Mouse (Mus musculus) urinary bladder, adult 2 months (tissue): ENCODE measurements around the gene Acp2. TPM values are rescaled to one million over a fixed set of nuclear protein-coding genes. Genes with fewer than 3 reads are reported as not detected.
"Not testable (repeated sequence)": the region's sequence is repeated elsewhere in the genome, so short reads cannot be mapped to it uniquely, and the experiment has no call there.

ENCODE experiments used
- DNase-seq: peaks from one replicate; pipeline ENCODE4 v3.0.0; 2022; ENCODE audit warnings: low spot score
- polyA plus RNA-seq: library from polyadenylated mRNA; depleted of rRNA; stranded (reverse); fragments of >200 nt; gene quantifications from 2 replicates; pipeline ENCODE4 v1.2.3, GENCODE M21; 2012

The Acp2 gene
- polyA plus RNA-seq, 1 experiment = 18.8 TPM

GRCm38 (mm10) chr2:91194624-91195332, 7.9 kb upstream of the Acp2 start:
- DNase-seq = peak; percentile 62

GRCm38 (mm10) chr2:91196577-91197001, 6.1 kb upstream of the Acp2 start:
- DNase-seq = no peak

- DNase-seq = no peak
Observed at GRCm38 (mm10) chr2:91198888-91199287, 3.8 kb upstream of the Acp2 start.

DNA sequence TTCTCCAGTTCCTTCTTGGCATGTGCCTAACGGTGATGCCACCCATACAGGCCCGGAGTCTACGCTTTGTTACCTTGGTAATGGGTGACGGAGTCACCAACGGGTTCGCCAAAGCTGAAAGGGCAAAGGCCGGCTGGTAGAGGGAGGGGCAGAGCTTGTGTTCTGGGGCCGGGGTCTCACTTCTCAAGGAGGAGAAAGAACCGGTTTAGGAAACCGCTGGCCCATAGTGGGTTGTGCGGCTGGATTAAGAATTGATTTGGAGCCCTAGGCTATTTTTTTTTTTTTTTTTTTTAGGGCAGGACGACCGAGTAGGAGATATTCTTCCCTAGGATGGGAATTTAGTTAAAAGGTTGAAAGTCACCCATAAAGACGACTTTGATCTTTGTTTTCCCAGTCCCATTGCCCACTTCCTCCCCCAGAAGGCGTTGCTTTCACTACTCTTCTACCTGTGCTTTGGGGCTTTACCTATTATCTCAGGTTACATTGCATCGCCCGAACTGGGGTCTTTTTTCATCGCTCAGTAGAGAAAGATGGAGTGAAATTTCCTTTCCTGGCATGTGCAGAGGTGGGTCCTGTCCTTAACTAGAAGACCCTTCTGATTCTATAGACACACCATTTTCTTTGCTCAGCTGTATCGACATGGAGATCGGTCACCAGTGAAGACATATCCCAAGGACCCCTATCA, 429 bp downstream of the Acp2 start:
- DNase-seq = no peak

- DNase-seq = no peak
Observed at GRCm38 (mm10) chr2:91206254-91206775, 3.6 kb downstream of the Acp2 start.

DNA sequence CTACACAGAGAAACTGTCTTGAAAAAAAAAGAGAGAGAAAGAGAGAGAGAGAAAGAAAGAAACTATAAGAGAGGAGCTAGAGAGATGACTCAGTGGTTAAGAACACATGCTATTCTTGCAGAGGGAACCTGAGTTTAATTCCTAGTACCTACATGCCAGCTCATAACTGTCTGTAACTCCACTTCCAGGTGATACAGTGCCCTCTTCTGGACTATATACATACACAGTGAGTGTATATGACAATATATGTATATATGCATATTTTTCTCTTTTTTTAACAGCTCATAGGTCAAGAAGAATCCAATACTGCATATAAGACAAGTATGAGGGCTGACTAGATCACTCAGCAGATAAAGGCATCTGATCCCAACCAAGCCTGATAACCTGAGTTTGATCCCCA, 10.6 kb downstream of the Acp2 start:
- DNase-seq = no peak

DNA sequence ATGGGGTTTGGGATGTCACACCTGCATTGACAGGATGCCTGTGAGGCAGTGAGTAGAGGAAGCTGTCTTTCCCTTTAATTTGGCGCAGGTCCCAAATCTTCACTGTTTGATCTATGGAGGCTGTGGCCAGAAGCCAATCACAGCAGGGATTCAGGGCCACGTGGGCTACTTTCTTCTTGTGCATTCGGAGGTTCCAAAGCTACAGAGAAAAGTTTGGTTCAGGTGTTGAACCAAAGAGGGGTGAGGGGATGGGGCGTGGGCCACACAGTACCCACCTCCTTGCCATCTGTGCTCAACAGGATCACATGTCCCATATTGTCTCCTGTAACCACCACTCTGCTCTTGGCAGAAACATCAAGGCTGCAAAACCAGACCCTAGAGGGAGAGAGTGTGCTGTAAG, 14.3 kb downstream of the Acp2 start:
- no peak for DNase-seq

DNA sequence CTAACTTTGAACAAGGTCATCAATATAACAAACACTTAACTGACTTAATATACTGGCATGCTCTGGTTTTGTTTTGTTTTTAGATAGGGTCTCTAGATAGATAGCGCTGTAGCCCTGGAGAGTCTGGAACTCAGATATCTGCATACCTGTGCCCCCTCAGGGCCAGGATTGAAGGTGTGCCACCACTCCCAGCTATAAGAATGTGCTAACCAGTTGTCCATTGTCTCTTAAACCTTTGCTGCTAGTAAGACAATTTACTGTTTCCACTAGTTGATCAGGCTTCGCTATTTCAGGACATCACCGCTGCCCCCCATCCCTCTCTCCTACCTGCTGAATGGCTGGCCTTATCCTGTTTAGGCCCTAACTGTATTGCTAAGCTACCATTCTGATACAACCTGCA, 17.8 kb downstream of the Acp2 start:
- no peak for DNase-seq

DNA sequence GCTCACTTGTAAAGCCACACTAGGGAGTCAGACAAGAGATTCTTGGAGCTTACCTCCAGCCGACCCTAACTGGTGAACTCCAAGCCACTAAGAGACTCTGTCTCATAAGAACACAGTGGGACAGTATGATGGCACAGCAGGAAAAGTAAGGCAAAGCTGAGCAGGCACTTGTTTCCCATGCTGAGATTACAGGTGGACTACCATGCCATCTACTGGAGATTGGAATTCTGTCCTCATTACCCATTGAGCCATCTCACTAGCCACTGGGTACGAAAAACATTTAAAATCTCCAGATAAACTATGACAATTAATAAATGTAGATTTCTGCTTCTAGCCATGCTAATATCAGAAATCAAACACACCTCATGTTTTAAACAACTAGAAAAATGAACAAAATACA, 20.9 kb downstream of the Acp2 start:
- no peak for DNase-seq

- no peak for DNase-seq
Observed at GRCm38 (mm10) chr2:91229735-91230134, 27.1 kb downstream of the Acp2 start.

- DNase-seq = peak; percentile 75
Observed at GRCm38 (mm10) chr2:91236601-91237510, 34.2 kb downstream of the Acp2 start, which contains the start of gene Ddb2. Ddb2 (minus strand) TSS chr2:91236982.

DNA sequence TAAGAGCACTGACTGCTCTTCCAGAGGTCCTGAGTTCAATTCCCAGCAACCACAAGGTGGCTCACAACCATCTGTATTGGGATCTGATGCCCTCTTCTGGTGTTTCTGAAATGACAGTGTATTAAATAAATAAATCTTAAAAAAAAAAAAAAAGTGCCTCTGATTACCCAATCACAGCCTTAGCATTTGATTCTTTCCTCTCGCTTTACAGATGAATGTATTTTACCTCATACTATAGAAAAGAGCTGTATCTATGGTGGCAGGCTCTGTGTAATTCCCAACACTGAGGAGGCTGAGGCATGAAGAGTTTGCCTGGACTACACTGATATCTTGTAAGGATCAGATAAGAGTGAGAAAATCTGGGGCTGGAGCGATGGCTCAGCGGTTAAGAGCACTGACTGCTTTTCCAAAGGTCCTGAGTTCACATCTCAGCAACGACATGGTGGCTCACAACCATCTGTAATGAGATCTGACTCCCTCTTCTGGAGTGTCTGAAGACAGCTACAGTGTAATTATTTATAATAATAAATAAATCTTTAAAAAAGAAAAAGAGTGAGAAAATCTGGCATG, 34.9 kb downstream of the Acp2 start:
- DNase-seq = not testable (repeated sequence)

- no peak for DNase-seq
Observed at GRCm38 (mm10) chr2:91242547-91242946, 39.9 kb downstream of the Acp2 start.

GRCm38 (mm10) chr2:91243416-91243815, 40.7 kb downstream of the Acp2 start:
- DNase-seq = no peak

GRCm38 (mm10) chr2:91244557-91245228, 42.0 kb downstream of the Acp2 start:
- no peak for DNase-seq

- no peak for DNase-seq
Observed at GRCm38 (mm10) chr2:91248366-91248765, 45.7 kb downstream of the Acp2 start.

- no peak for DNase-seq
Observed at GRCm38 (mm10) chr2:91252001-91252400, 49.3 kb downstream of the Acp2 start.

DNA sequence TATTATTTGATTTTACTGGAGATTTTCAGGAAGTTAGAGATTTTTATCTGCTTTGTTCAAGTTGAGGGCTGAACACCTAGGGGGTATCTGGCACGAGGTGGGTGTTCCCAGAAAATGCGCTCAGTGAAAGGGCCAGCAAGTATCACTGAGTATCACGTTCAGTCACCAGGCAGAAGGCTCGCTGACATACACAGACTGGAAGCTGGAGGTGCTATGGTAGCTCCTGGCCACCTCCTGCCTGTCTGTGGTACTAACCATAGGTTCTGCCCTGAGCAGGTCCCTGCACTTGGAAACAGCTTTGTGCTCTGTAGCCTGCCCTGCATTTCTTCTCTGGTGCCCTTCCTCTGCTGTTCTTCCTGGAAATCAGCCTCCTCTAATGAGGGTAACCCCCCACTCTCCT, 49.8 kb downstream of the Acp2 start:
- no peak for DNase-seq

DNA sequence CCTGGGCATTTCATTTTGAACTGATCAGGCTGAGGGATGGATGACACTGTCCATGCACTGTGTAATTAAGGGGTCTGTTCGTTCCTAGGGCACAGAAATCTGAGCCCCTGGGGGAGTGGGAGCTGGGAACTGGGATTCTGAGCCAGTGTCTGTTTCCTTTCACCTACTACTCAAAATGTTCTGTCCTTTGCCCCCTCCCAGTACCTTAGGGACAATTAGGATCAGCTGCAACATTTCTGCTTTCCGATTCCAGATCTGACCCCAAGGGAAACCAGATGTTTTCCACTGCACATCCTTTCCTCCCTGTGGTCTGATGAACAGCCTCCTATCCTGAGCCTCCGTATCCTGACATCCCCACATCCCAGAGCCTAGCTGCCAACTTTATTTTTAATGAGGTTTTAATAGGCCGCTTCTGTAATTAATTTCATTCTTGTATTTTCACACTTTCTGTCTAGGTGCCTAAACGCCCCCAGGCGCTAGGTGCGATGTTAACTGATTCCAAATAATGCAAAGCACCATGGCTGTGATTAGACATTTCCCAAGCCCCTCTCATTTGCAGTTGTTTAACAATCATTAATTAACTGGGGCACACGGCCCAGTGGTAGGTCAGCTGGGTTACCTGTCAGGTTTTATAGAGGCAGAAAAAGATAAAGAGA, 52.2 kb downstream of the Acp2 start:
- no peak for DNase-seq

- no peak for DNase-seq
Observed at GRCm38 (mm10) chr2:91255661-91256150, 53.0 kb downstream of the Acp2 start, which contains the start of gene Pacsin3. Pacsin3 (plus strand) TSS chr2:91255954.
